Mouse (Mus musculus): ENCODE measurements around the gene Gbf1.

- TF ChIP-seq POLR2A (IDR thresholded peaks at IDR 0.05; ENCODE audit: control insufficient read depth in 1 of 2, insufficient read depth in 1 of 2, low read depth in 1 of 2, low read length in 2 of 2, poor library complexity in 1 of 2) (no peak), TBP (IDR thresholded peaks at IDR 0.05; ENCODE audit: low read depth, low read length) (no peak), CTCF (IDR thresholded peaks at IDR 0.05 in 2 of 3, conservative IDR thresholded peaks at IDR 0.05 in 1 of 3; ENCODE audit: control insufficient read depth in 1 of 3, insufficient read depth in 1 of 3, low read depth in 2 of 3, low read length in 3 of 3, poor library complexity in 1 of 3, severe bottlenecking in 1 of 3) (no peak), KAT2A (conservative IDR thresholded peaks at IDR 0.05; ENCODE audit: low read depth, low read length) (no peak), CHD1 (IDR thresholded peaks at IDR 0.05; ENCODE audit: low read depth, low read length) (no peak)
Observed at GRCm38 (mm10) chr19:46321101-46321943, 169.0 kb downstream of the Gbf1 start.

Data from MEL (cell line).